Mouse (Mus musculus): ENCODE measurements around the gene Pfdn2.

- TF ChIP-seq CTCF (IDR thresholded peaks at IDR 0.05; ENCODE audit: low read depth), result no peak
- TF ChIP-seq EP300 (IDR thresholded peaks at IDR 0.05; ENCODE audit: low read depth), result no peak
Measured at GRCm38 (mm10) chr1:171378298-171378697, 32.8 kb downstream of the Pfdn2 start.
